Mouse (Mus musculus) hindlimb bud, embryonic 11.5 days (tissue): Measurements from ENCODE around the gene Olfr585.

Experiments used
- DNase-seq: peaks from one replicate; pipeline ENCODE4 v3.0.0-alpha.2; 2012; ENCODE audit warnings: low read depth, low spot score; ENCODE audit errors: extremely low spot score

The Olfr585 gene

DNA sequence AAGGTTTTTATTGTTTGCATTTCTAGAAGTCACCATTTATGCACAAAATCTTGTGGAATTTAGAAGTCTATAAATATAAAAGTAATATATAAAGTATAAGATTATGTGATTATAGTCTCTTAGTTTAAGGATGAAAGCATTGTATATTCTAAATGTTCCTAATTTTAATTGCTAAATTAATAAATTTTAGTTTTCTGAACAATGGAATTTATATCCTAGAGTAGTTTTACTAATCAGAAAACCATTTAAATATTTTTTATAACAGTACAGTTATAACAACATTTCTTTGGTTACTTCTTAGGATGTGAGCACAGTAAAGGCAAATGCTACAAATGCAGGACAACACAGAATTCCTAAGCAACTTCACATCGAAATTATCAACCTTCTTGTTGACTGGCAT is at the start of gene Olfr585:
TSS of gene Olfr585 (plus strand) at position 301 of the 400 bp plus-strand sequence.
- no peak for DNase-seq

DNA sequence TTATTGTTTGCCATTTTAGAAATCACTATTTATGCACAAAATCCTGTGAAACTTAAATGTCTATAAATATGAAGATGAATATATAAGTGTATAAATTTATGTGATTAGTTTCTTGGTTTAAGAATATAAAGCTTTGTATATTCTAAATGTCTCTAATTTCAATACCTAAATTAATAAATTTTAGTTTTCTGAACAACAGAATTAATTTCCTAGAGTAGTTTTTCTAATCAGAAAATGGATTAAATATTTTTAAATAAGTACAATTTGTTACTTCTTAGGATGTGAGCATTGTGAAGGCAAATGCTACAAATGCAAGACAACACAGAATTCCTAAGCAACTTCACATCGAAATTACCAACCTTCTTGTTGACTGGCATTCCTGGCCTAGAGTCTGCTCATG is 46.5 kb upstream of the Olfr585 start, which contains the start of gene Olfr583:
TSS of gene Olfr583 (plus strand) at position 301 of the 400 bp plus-strand sequence.
- no peak for DNase-seq

- DNase-seq: no peak
Observed at GRCm38 (mm10) chr7:103081585-103081984, 15.9 kb upstream of the Olfr585 start, which contains the start of gene Olfr584. TSS of gene Olfr584 (plus strand) at chr7:103081885.

- DNase-seq: no peak
Observed at GRCm38 (mm10) chr7:103119406-103119805, 21.9 kb downstream of the Olfr585 start.

DNA sequence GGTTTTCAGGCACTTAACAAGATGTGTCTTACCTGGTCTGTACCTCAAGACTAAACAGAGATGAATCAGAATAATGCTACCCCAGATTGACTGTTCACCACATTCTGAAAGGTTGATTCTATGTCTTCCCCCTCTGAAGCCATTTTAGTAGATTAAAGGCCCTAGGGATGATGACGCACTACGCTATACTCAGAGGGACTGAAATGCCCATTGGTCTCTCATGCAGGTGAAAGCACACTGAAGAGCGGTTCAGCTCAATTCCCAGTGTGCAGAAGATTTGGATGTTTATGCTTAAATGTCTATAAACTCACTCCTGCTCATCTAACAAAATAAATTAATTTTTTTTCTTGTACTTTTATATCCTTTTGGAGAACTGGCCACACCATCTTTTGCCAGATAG is 28.0 kb downstream of the Olfr585 start, which contains the start of gene Olfr586:
TSS of gene Olfr586 (minus strand) at position 101 of the 400 bp plus-strand sequence.
- no peak for DNase-seq

GRCm38 (mm10) chr7:103140579-103140978 is 43.1 kb downstream of the Olfr585 start, which contains the start of gene Olfr588-ps1:
TSS of gene Olfr588-ps1 (plus strand) at chr7:103140879.
- no peak for DNase-seq
